Mouse (Mus musculus) cerebellum, adult 2 months (tissue): ENCODE data around the gene Tunar.

ENCODE experiments used
- CTCF ChIP-seq: fragments of 200-500 bp; IDR thresholded peaks from 2 replicates; pipeline ENCODE4 v1.5.1; 2011; ENCODE audit warnings: low read depth, mild to moderate bottlenecking, control low read depth, low read length, moderate library complexity, borderline replicate concordance; ENCODE audit not compliant: insufficient read depth
- POLR2A ChIP-seq: fragments of 200-500 bp; IDR thresholded peaks from 2 replicates; pipeline ENCODE4 v1.6.1; 2011; ENCODE audit warnings: low read length, control low read depth, borderline replicate concordance; ENCODE audit not compliant: insufficient read depth

DNA sequence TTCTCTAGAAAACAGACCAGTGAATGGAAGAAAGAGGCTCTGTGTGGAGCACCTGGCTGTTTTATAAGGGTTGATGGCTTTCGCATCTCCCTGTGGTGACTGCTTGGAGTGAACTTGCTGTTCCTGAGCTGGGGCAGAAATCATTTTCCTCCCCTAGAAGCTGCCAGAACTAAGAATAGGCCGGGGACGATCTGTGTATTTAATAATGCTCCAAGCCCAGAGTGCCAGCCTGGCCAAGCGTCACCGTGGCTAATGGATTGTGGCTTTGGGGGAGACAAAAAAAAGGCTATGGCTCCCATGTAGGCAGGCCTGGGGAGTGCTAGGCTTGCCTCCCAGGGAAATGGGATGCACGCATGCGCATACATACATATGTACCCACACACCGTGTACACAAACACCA, 80.2 kb downstream of the Tunar start:
- TF ChIP-seq POLR2A, result no peak
- TF ChIP-seq CTCF, result no peak
